Mouse (Mus musculus): ENCODE measurements around the gene Erh. TPM values are rescaled to one million over a fixed set of nuclear protein-coding genes. Genes with fewer than 3 reads are reported as not detected.

The Erh gene
- polyA plus RNA-seq (2016; fragmentation: Nextera tagmentation; extraction: Ambion mirVana): 188 and 195 TPM in 2 replicates

DNA sequence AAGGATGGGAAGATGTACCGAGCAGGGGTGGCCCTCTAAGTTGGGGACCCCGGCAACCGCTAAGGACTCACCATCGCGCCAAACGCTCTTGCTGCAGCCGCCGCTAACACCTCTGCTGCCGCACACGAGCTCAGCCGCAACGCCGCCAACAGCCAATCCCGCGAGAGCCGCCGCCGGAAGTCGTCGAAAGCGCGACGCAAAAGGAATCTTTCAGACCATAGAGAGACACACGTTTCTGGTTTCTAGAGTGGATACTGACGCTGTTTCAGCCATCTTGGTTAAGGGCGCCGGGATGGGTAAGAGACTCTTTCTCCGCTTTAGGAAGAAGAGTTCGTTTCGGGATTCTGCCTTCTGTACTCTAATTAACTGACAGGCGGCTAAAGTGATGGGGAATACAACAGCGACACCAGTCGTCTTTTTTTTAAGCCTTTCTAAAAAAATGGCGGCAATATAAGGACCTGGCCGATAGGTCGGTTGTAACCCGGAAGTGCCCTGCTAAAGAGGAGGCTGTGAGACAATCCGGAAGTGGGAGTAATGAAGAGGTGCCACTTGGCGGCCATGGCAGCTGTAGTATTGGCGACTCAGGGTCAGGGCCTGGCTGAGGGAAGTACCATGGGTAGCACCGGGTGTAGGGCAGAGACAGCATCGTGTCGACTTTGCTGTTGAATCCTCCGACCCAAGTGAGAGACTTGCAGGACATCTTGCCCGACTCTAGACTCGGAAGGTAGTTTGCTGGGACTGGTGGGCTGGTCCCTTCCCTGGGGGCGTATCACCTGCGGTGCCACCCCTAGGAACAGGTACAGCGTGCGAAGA, at the start of gene Erh, which contains the start of gene Slc39a9:
Erh (minus strand) TSS at position 649 of the 813 bp plus-strand sequence.
Slc39a9 (plus strand) TSS at position 191 of the 813 bp plus-strand sequence.
- Histone ChIP-seq H3K4me1 (peaks cover 59% of the 10 kb centered on the region), H3K9ac (peak within 1 kb of the TSS; percentile 92), H3K4me3 (peak within 1 kb of the TSS; percentile 87), H3K27me3 (replicated peaks) (no peaks in the 10 kb centered on the region), H3K9me3 (replicated peaks) (no peaks in the 10 kb centered on the region), H3K36me3 (peaks cover 62% of the 10 kb centered on the region), H3K27ac (peak within 1 kb of the TSS; percentile 84), H3K4me2 (peak within 1 kb of the TSS; percentile 96)
- peak; percentile 94 for ATAC-seq
- under 1% methylated on average over 50 of the region's 50 CpGs for WGBS (ENCODE audit: insufficient replicate concordance)

DNA sequence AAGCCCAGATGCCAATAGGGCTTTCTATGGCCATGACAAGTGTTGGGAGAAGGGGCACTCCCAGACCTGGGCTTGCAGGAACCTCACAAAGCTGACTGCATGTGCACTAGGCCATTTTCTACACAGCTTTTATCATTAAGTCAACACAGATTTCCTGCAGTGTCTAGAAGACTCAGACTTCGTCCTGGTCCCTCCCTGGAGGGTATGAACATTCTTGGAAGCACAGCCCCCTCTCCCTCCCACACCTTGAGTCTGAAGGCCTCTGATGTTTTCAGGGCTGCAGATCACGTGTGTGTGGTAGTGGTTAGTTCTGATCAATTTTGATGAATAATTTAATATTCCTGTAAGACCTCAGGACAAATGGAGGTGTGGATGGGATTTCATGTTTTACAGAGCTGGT, 49.6 kb upstream of the Erh start:
- peaks cover 79% of the 10 kb centered on the region for H3K27me3 ChIP-seq (replicated peaks)
- no peaks in the 10 kb centered on the region for H3K9me3 ChIP-seq (replicated peaks)
- H3K27ac ChIP-seq: no peak overlapping the region

DNA sequence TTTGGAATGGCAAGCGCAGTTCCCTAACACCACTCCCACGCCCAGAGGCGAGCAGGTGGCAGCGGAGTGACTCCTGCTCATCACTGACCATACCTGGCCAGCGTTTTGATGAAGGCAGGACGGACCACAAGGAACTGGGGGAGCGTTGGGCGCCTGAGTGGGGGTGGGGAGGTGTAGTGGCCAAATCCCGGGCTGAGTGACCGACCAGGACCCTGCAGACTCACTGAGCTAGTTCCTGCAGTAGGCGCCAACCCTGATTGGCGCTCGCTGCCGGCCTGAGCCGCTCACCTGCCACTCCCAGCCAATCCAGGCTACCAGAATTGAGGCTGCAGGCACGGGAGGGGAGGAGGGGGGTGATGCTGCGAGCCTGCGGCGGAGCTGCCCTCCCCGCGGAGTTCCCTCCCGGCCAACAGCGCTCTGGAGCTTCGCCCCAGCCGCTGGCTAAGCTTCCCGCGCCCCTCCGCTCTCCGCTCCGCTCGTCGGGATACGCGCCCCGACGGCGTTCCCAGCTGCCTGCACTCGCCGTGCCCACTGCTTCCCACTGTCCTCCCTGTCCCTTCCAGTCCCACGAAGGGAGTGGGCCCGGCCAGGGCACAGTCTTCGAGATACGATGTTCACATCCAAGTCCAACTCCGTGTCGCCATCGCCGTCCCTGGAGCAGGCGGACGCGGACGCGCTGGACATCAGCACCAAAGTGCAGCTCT, 48.3 kb upstream of the Erh start, which contains the start of gene Plekhd1:
Plekhd1 (plus strand) TSS at position 323 of the 704 bp plus-strand sequence.
- Histone ChIP-seq H3K4me2 (peak within 1 kb of the TSS; percentile 72), H3K4me3 (peak within 1 kb of the TSS; percentile 49), H3K36me3 (no peaks in the 10 kb centered on the region), H3K4me1 (peaks cover 30% of the 10 kb centered on the region), H3K9ac (0 out of 2 replicates have a peak within 1 kb of the TSS, but pooled peaks have one; percentile 17), H3K27ac (no peak within 1 kb of the TSS), H3K9me3 (replicated peaks) (no peaks in the 10 kb centered on the region), H3K27me3 (replicated peaks) (peaks cover 85% of the 10 kb centered on the region)
- 5% methylated on average over 51 of the region's 52 CpGs for WGBS (ENCODE audit: insufficient replicate concordance)
- peak; percentile 62 for ATAC-seq

More for the DNA sequence above, 49.6 kb upstream of the Erh start:
- 36% methylated on average over 2 of the region's 2 CpGs for WGBS (ENCODE audit: insufficient replicate concordance)
- H3K4me1 ChIP-seq: peaks cover 41% of the 10 kb centered on the region
- no peak for ATAC-seq
- no peak overlapping the region for H3K4me3 ChIP-seq
- no peaks in the 10 kb centered on the region for H3K36me3 ChIP-seq
- no peak overlapping the region for H3K4me2 ChIP-seq
- H3K9ac ChIP-seq: no peak overlapping the region

DNA sequence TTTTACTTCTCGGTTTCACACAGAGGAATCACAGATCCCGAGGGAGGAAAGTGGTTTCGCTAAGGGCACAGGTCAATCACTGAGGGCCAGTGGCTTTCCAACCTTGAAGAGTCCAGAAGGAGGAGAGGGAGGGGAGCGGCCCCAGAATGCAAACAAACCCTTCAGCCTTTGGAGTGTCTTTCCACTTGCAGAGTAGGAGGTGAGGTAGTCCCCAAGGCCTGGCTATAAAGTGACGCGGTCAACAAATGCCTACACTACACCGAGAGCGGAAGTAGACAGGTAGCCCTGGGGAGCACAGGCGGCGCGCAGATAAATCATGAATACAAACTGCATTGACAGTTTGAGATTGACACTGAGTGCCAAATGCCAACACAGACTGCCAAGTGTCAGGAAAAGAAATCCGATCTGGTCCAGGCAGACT, 47.5 kb upstream of the Erh start:
- 0 out of 2 replicates have a peak overlapping the region, but pooled peaks have one; percentile 72 for H3K4me2 ChIP-seq
- H3K27ac ChIP-seq: no peak overlapping the region
- no peak overlapping the region for H3K9ac ChIP-seq
- H3K27me3 ChIP-seq (replicated peaks): peaks cover 78% of the 10 kb centered on the region
- no peaks in the 10 kb centered on the region for H3K36me3 ChIP-seq
- H3K4me1 ChIP-seq: peaks cover 24% of the 10 kb centered on the region
- H3K9me3 ChIP-seq (replicated peaks): no peaks in the 10 kb centered on the region
- no peak overlapping the region for H3K4me3 ChIP-seq
- no peak for ATAC-seq
- 17% methylated on average over 12 of the region's 12 CpGs for WGBS (ENCODE audit: insufficient replicate concordance)

DNA sequence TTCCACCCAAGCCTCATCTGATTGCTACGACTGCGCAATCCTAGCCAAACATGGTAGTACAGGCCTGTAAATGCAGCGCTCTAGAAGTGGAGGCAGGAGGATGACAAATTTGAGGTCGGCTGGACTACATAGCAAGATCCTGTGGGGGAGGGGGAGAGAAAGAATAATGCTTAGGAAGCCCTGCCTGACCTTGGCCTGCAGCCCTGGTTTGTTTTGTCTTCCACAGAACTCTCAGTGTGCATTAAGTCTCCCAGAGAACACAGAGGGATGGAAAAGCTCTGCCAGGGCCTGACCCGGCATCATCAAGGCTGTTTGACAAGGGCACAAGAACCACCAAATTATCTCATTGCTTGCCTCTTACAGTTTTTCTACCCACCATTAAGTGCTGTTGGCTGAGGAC, 45.6 kb upstream of the Erh start:
- Histone ChIP-seq H3K27ac (no peak overlapping the region), H3K9me3 (replicated peaks) (no peaks in the 10 kb centered on the region), H3K9ac (no peak overlapping the region), H3K4me2 (no peak overlapping the region), H3K4me1 (peaks cover 27% of the 10 kb centered on the region), H3K4me3 (no peak overlapping the region), H3K36me3 (no peaks in the 10 kb centered on the region), H3K27me3 (replicated peaks) (peaks cover 61% of the 10 kb centered on the region)
- WGBS (ENCODE audit: insufficient replicate concordance): 61% methylated on average over 5 of the region's 5 CpGs
- no peak for ATAC-seq

DNA sequence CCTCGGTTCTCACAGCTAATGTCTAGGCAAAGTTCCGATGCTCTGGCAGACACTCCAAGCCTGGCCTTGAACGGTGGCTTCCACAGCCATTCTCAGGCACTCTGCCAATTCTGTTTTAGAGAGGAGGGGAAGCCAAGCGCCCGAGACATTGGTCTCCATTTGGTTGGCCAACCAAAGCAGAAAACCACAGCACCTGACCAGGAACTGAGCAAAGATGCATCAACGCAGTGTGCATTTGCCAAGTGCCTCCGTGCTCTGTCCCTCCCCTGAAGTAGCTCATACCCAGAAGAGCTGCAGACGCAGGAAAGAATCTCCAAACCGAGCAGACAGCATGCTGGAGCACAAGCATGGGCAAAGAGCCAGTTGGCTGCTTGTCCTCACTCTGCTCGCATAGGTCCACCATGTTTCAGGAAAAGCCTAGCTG, 43.7 kb upstream of the Erh start:
- H3K27ac ChIP-seq: no peak overlapping the region
- no peak for ATAC-seq
- H3K9me3 ChIP-seq (replicated peaks): no peaks in the 10 kb centered on the region
- peaks cover 42% of the 10 kb centered on the region for H3K27me3 ChIP-seq (replicated peaks)
- no peak overlapping the region for H3K4me2 ChIP-seq
- peaks cover 35% of the 10 kb centered on the region for H3K4me1 ChIP-seq
- no peak overlapping the region for H3K4me3 ChIP-seq
- H3K36me3 ChIP-seq: no peaks in the 10 kb centered on the region
- no peak overlapping the region for H3K9ac ChIP-seq
- WGBS (ENCODE audit: insufficient replicate concordance): 64% methylated on average over 10 of the region's 10 CpGs

DNA sequence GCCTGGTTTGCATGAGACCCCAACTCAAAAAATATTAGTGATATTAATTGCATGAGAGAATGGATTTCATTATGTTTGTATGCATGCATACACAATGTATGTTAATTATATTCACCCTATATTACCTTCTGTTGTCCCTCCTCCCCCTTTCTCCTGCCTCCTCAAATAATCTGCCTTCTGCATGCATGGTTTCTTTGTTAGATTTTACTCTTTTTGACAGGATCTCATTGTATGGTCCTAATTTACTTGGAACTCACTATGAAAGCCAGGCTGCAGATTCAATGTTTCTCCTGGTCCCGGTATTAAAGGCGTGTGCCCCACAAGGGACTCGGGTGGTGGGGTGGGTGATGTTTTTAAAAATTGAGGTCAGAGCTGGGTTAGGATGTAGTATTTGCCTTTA, 40.2 kb upstream of the Erh start:
- Histone ChIP-seq H3K36me3 (peaks cover 10% of the 10 kb centered on the region), H3K27me3 (replicated peaks) (0 out of 2 replicates have a peak, but pooled peaks cover 8% of the 10 kb centered on the region), H3K4me3 (no peak overlapping the region), H3K9me3 (replicated peaks) (no peaks in the 10 kb centered on the region), H3K4me1 (peaks cover 25% of the 10 kb centered on the region), H3K27ac (peak overlapping the region; percentile 74), H3K4me2 (peak overlapping the region; percentile 28; the same call in 1 of the 2 replicates), H3K9ac (no peak overlapping the region)
- no peak for ATAC-seq
- WGBS (ENCODE audit: insufficient replicate concordance): 84% methylated on average over 3 of the region's 3 CpGs

DNA sequence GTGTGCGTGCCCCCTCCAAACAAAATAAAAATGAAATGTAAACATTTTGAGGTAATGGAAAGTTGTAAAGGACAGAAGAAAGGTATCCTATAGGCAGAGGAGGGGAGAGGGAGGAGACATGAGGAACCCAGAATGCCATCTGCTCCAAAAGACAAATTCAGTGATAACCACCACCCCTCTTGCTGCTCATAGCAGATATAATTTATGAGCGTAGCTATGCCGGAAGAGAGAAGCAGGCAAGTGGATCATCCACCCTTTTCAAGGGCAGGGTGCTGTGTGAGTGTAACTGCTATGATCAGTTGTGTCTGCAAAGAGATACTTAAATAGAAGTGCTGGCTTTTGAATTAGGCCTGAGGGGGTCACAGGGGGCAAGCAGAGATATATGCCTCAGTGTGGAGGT, 39.4 kb upstream of the Erh start:
- Histone ChIP-seq H3K9ac (no peak overlapping the region), H3K4me3 (no peak overlapping the region), H3K9me3 (replicated peaks) (no peaks in the 10 kb centered on the region), H3K4me1 (peaks cover 25% of the 10 kb centered on the region), H3K27ac (peak overlapping the region; percentile 74), H3K4me2 (peak overlapping the region; percentile 28), H3K36me3 (peaks cover 14% of the 10 kb centered on the region), H3K27me3 (replicated peaks) (0 out of 2 replicates have a peak, but pooled peaks cover 5% of the 10 kb centered on the region)
- 52% methylated on average over 3 of the region's 3 CpGs for WGBS (ENCODE audit: insufficient replicate concordance)
- peak; percentile 91 for ATAC-seq

DNA sequence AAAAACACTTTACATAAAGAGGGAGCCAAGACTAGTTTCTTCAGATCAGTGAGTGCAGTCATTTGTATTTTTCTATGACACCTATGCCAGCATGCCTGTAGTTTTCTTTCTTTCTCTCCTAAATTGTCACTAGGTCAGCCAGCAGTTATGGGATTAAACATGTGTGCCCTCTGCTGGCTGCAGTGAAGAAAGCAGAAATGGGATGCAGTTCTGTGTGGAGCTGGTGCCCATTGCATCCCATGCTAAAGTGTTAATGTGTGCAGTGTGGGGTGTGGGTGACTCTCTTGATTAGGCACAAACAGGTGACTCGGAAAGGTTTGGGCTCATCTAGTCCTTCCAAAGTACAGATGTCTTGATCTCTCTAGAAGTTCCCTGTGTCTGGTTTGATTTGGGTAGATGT, 37.2 kb upstream of the Erh start:
- Histone ChIP-seq H3K27me3 (replicated peaks) (no peaks in the 10 kb centered on the region), H3K9me3 (replicated peaks) (no peaks in the 10 kb centered on the region), H3K4me2 (no peak overlapping the region), H3K27ac (no peak overlapping the region), H3K4me3 (no peak overlapping the region), H3K36me3 (peaks cover 30% of the 10 kb centered on the region), H3K4me1 (peaks cover 25% of the 10 kb centered on the region), H3K9ac (no peak overlapping the region)
- ATAC-seq: no peak
- WGBS (ENCODE audit: insufficient replicate concordance): 57% methylated on average over 1 of the region's 1 CpGs

DNA sequence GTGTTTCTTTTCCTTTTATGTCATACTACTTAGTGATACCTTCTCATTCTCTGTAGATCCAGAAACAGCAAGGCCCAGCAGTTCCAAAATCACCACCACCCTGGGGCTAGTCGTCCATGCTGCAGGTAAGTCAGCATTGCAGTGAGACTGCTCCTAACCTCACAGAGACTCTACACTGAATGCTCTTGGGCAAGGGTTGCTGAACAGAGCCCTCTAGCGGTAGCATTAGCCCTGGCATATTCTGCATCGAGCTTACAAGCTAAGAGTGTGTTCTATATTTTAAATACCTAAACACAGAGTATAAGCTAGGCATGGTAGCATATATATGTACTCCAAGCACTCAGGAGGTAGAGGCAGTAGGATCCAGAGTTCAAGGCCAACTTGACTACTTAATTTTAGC, 29.0 kb upstream of the Erh start:
- Histone ChIP-seq H3K9ac (no peak overlapping the region), H3K27ac (no peak overlapping the region), H3K27me3 (replicated peaks) (no peaks in the 10 kb centered on the region), H3K4me3 (no peak overlapping the region), H3K36me3 (peaks cover 60% of the 10 kb centered on the region), H3K4me1 (no peaks in the 10 kb centered on the region), H3K9me3 (replicated peaks) (no peaks in the 10 kb centered on the region), H3K4me2 (no peak overlapping the region)
- ATAC-seq: peak; percentile 70
- 15% methylated on average over 3 of the region's 3 CpGs for WGBS (ENCODE audit: insufficient replicate concordance)

DNA sequence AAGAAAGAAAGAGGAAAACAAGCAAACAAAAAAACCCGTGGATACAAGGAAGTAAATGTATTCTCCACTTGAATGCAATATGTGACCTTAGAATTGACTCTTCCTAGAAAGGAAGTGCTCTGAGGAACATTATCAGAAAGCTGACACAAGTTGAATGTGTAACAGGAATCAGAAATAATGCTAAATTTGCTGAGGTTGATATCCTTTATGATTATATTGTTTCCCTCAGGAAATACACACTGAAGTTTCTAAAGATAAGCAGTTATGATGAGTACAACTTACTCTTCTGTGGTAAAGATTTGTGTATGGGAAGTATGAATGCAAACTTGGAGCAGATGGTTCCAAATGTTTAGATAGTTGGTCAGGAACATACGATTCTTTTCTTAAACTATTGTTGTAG, 24.2 kb upstream of the Erh start:
- Histone ChIP-seq H3K9ac (no peak overlapping the region), H3K27me3 (replicated peaks) (no peaks in the 10 kb centered on the region), H3K9me3 (replicated peaks) (no peaks in the 10 kb centered on the region), H3K4me2 (no peak overlapping the region), H3K4me3 (no peak overlapping the region), H3K4me1 (peaks cover 4% of the 10 kb centered on the region; the same call in 1 of the 2 replicates), H3K36me3 (peaks cover 44% of the 10 kb centered on the region), H3K27ac (no peak overlapping the region)
- ATAC-seq: no peak
- WGBS (ENCODE audit: insufficient replicate concordance): 60% methylated on average over 2 of the region's 2 CpGs

DNA sequence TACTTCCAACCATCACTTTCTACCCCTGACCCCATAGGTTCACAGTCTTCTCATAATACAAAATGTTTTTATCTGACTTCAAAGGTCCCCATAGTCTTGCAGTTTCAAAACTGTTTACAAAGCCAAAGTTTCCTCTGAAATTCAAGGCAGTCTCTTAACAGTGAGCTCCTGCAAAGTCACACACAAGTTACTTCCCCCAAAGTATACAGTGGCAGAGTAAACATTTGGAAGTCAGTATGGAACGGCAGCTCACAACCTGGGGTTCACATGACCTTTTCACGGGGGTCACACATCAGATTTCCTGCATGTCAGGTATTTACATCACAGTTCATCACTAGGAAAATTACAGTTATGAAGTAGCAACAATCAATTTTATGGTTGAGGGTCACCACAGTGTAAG, 19.8 kb upstream of the Erh start:
- Histone ChIP-seq H3K4me1 (peaks cover 16% of the 10 kb centered on the region), H3K4me2 (no peak overlapping the region), H3K27ac (no peak overlapping the region; the same call in 1 of the 2 replicates), H3K36me3 (peaks cover 43% of the 10 kb centered on the region), H3K4me3 (no peak overlapping the region), H3K9me3 (replicated peaks) (no peaks in the 10 kb centered on the region), H3K9ac (no peak overlapping the region), H3K27me3 (replicated peaks) (no peaks in the 10 kb centered on the region)
- WGBS (ENCODE audit: insufficient replicate concordance): 75% methylated on average over 2 of the region's 2 CpGs
- no peak for ATAC-seq
